Mouse (Mus musculus) liver, postnatal 0 days (tissue): ENCODE results near the gene Fcer1g.

Experiments
- CTCF ChIP-seq: sonication (generic); IDR thresholded peaks from 2 replicates; pipeline ENCODE4 v1.5.1; 2016; ENCODE audit warnings: antibody characterized with exemption, low read depth
- EP300 ChIP-seq: IDR thresholded peaks from 2 replicates; pipeline ENCODE4 v1.6.1; 2016; ENCODE audit warnings: antibody characterized with exemption, low read depth, mild to moderate bottlenecking

- TF ChIP-seq EP300, result no peak
- TF ChIP-seq CTCF, result no peak
Measured at GRCm38 (mm10) chr1:171189476-171190114, 44.6 kb downstream of the Fcer1g start.
